Mouse (Mus musculus) Patski (cell line): ENCODE measurements around the gene Mier3. TPM values are rescaled to one million over a fixed set of nuclear protein-coding genes. Genes with fewer than 3 reads are reported as not detected.
"Not testable (repeated sequence)": the region's sequence is repeated elsewhere in the genome, so short reads cannot be mapped to it uniquely, and the experiment has no call there.

ENCODE experiments used
- ATAC-seq: fragments of 100-300 bp; one replicate; pipeline ENCODE4 v1.8.0; 2021
- CTCF ChIA-PET: fragments of 350-600 bp; sonication (Branson Sonifier 250); formaldehyde crosslinking; loops from one replicate; lab custom pipeline; 2022; ENCODE audit warnings: inconsistent platforms; lab: Charles Lee
- POLR2A ChIA-PET: fragments of 350-600 bp; sonication (Branson Sonifier 250); formaldehyde crosslinking; loops from one replicate; lab custom pipeline; 2022; ENCODE audit warnings: antibody characterized with exemption, inconsistent platforms; lab: Charles Lee
- DNase-seq: peaks from one replicate; pipeline ENCODE4 v3.0.0-alpha.2; 2011; ENCODE audit warnings: low read depth, low spot score
- H3K27me3 ChIP-seq: fragments of 371-371 bp; one replicate; pipeline ENCODE4 v1.5.1; 2021
- CTCF ChIP-seq: fragments of 100-300 bp; IDR thresholded peaks from one replicate; pipeline ENCODE4 v1.5.1; 2021
- in situ Hi-C: fragments of 300-500 bp; cut with MboI; formaldehyde crosslinking; loops from 3 replicates; pipeline ENCODE4 v1.11.1; 2018; ENCODE audit warnings: low pct_unique_long_range_greater_than_20kb, mixed read lengths
- polyA plus RNA-seq: library from polyadenylated mRNA; unstranded; gene quantifications from one replicate; pipeline ENCODE4 v1.2.3, GENCODE M21; 2021

Mier3 gene
- polyA plus RNA-seq, 1 experiment from 2014 or later, result 16.5 TPM

GRCm38 (mm10) chr13:111703396-111703795 is 22.6 kb downstream of the Mier3 start:
- no peaks in the 10 kb centered on the region for H3K27me3 ChIP-seq
- DNase-seq (no peak), ATAC-seq (no peak)
- ChIA-PET POLR2A (interaction anchor here (0.9 kb wide), 1 partner anchor 16 kb away, joined by 5 read pairs; no protein-coding TSS in a partner anchor), CTCF (no interaction called here)
- no peak for TF ChIP-seq CTCF
- in situ Hi-C loops, result no loop called here

- in situ Hi-C loops, POLR2A ChIA-PET, ATAC-seq, DNase-seq, CTCF ChIA-PET, H3K27me3 ChIP-seq: not testable (repeated sequence)
Observed at GRCm38 (mm10) chr13:111703952-111704351, 23.2 kb downstream of the Mier3 start.

GRCm38 (mm10) chr13:111710531-111710930 is 29.8 kb downstream of the Mier3 start:
- H3K27me3 ChIP-seq, result no peaks in the 10 kb centered on the region
- no peak for DNase-seq
- POLR2A ChIA-PET, result no interaction called here
- no peak for ATAC-seq
- in situ Hi-C loops, result no loop called here
- CTCF ChIA-PET, result no interaction called here
- no peak for TF ChIP-seq CTCF

- no peak for TF ChIP-seq CTCF
- DNase-seq (no peak), ATAC-seq (no peak)
- POLR2A ChIA-PET, result interaction anchor here (0.6 kb wide), 1 partner anchor 208 kb away, joined by 3 read pairs; no protein-coding TSS in a partner anchor
- in situ Hi-C loops, result no loop called here
- H3K27me3 ChIP-seq, result no peaks in the 10 kb centered on the region
- CTCF ChIA-PET, result interaction anchor here (1.4 kb wide), 1 partner anchor 31 kb away, joined by 5 read pairs; no protein-coding TSS in a partner anchor
Observed at GRCm38 (mm10) chr13:111719726-111720125, 38.9 kb downstream of the Mier3 start.

GRCm38 (mm10) chr13:111724811-111725164 is 44.0 kb downstream of the Mier3 start:
- ChIA-PET CTCF (no interaction called here), POLR2A (no interaction called here)
- no peak for TF ChIP-seq CTCF
- ATAC-seq (no peak), DNase-seq (no peak)
- in situ Hi-C loops, result loop anchor here (25.0 kb wide), 1 partner anchor 1337 kb away; the partner anchor contains the start of gene Plk2
- no peaks in the 10 kb centered on the region for H3K27me3 ChIP-seq

- ChIA-PET CTCF (interaction anchor here (1.0 kb wide), 1 partner anchor 16 kb away, joined by 3 read pairs; no protein-coding TSS in a partner anchor), POLR2A (no interaction called here)
- in situ Hi-C loops, result loop anchor here (25.0 kb wide), 1 partner anchor 1338 kb away; the partner anchor contains the start of gene Plk2
Observed at GRCm38 (mm10) chr13:111725165-111726077, 44.6 kb downstream of the Mier3 start.

GRCm38 (mm10) chr13:111726898-111727297 is 46.1 kb downstream of the Mier3 start:
- no peak for ATAC-seq
- no peak for TF ChIP-seq CTCF
- ChIA-PET POLR2A (no interaction called here), CTCF (interaction anchor here (1.0 kb wide), 1 partner anchor 14 kb away, joined by 3 read pairs; no protein-coding TSS in a partner anchor)
- DNase-seq, result no peak
- in situ Hi-C loops, result loop anchor here (25.0 kb wide), 1 partner anchor 1340 kb away; the partner anchor contains the start of gene Plk2
- no peaks in the 10 kb centered on the region for H3K27me3 ChIP-seq

More at GRCm38 (mm10) chr13:111725165-111726077, 44.6 kb downstream of the Mier3 start:
- peak; percentile 83 for DNase-seq
- ATAC-seq, result peak; percentile 99
- H3K27me3 ChIP-seq, result no peaks in the 10 kb centered on the region
- no peak for TF ChIP-seq CTCF

- in situ Hi-C loops, result loop anchor here (10.0 to 25.0 kb wide), 3 partner anchors 207 to 1354 kb away; partner anchors contain the start of gene Plk2
- ATAC-seq (no peak), DNase-seq (no peak)
- ChIA-PET POLR2A (no interaction called here), CTCF (interaction anchor here (0.8 to 0.9 kb wide), 3 partner anchors 13 to 28 kb away, joined by 3 read pairs; no protein-coding TSS in a partner anchor)
- no peaks in the 10 kb centered on the region for H3K27me3 ChIP-seq
- peak; percentile 15 for TF ChIP-seq CTCF
Observed at GRCm38 (mm10) chr13:111741204-111741990, 60.6 kb downstream of the Mier3 start.

- peak; percentile 42 for TF ChIP-seq CTCF
- ChIA-PET POLR2A (no interaction called here), CTCF (interaction anchor here (0.8 kb wide), 1 partner anchor 14 kb away, joined by 3 read pairs; no protein-coding TSS in a partner anchor)
- in situ Hi-C loops, result loop anchor here (10.0 to 25.0 kb wide), 3 partner anchors 207 to 1355 kb away; partner anchors contain the start of gene Plk2
- DNase-seq (no peak), ATAC-seq (no peak)
- H3K27me3 ChIP-seq, result no peaks in the 10 kb centered on the region
Observed at GRCm38 (mm10) chr13:111741991-111742615, 61.3 kb downstream of the Mier3 start.
